Mouse (Mus musculus) olfactory bulb, adult 2 months (tissue): ENCODE results near the gene AI481877. TPM values are rescaled to one million over a fixed set of nuclear protein-coding genes. Genes with fewer than 3 reads are reported as not detected.
A peak's percentile ranks its signal among the peaks of the same experiment; 100 is the strongest.

Source experiments
- H3K27ac ChIP-seq: fragments of 200-500 bp; 2 replicates; pipeline ENCODE4 v1.5.1; 2012; ENCODE audit warnings: low read depth, low read length; ENCODE audit not compliant: insufficient read depth
- H3K4me1 ChIP-seq: fragments of 200-500 bp; 2 replicates; pipeline ENCODE4 v1.6.1; 2012; ENCODE audit warnings: low read length; ENCODE audit not compliant: control insufficient read depth, insufficient read depth
- H3K4me3 ChIP-seq: fragments of 200-500 bp; 2 replicates; pipeline ENCODE4 v1.5.1; 2012; ENCODE audit warnings: mild to moderate bottlenecking, low read depth, low read length, moderate library complexity; ENCODE audit not compliant: insufficient read depth
- CTCF ChIP-seq: fragments of 200-500 bp; IDR thresholded peaks from 2 replicates; pipeline ENCODE4 v1.5.1; 2012; ENCODE audit warnings: low read depth, mild to moderate bottlenecking, low read length, moderate library complexity; ENCODE audit not compliant: insufficient read depth
- POLR2A ChIP-seq: fragments of 200-500 bp; IDR thresholded peaks from 2 replicates; pipeline ENCODE4 v1.6.1; 2012; ENCODE audit warnings: mild to moderate bottlenecking, low read depth, low read length, moderate library complexity; ENCODE audit not compliant: insufficient read depth
- WGBS: fragments of 180-500 bp; shearing (Covaris S2); methylation state at CpG from one replicate; pipeline ENCODE4 v1.1.7; 2018; 5-methylcytosine and 5-hydroxymethylcytosine counted together
- polyA plus RNA-seq: library from polyadenylated mRNA; stranded (reverse); fragments of >200 nt; gene quantifications from 2 replicates; pipeline ENCODE4 v1.2.4, GENCODE M21; 2012; ENCODE audit warnings: low replicate concordance; ENCODE audit not compliant: missing spikeins, insufficient read depth, insufficient read length

AI481877 gene
- polyA plus RNA-seq, 1 experiment = not detected

- Histone ChIP-seq H3K4me3 (no peak overlapping the region), H3K27ac (no peak overlapping the region), H3K4me1 (peaks cover 11% of the 10 kb centered on the region)
- whole genome bisulfite sequencing = 81% methylated on average over 11 of the region's 11 CpGs
- TF ChIP-seq CTCF (no peak), POLR2A (no peak)
Observed at GRCm38 (mm10) chr4:59040397-59041287, 98.1 kb downstream of the AI481877 start.

- peaks cover 14% of the 10 kb centered on the region for H3K4me1 ChIP-seq
- no peak overlapping the region for H3K4me3 ChIP-seq
- WGBS = 96% methylated on average over 3 of the region's 3 CpGs
- TF ChIP-seq CTCF = no peak
- no peak for TF ChIP-seq POLR2A
- H3K27ac ChIP-seq = no peak overlapping the region
Observed at GRCm38 (mm10) chr4:59037525-59037924, 101.3 kb downstream of the AI481877 start.

GRCm38 (mm10) chr4:59036490-59037127 is 102.2 kb downstream of the AI481877 start:
- TF ChIP-seq CTCF = peak; percentile 40; the same call in 1 of the 2 replicates
- TF ChIP-seq POLR2A = no peak
- Histone ChIP-seq H3K27ac (no peak overlapping the region), H3K4me1 (peaks cover 14% of the 10 kb centered on the region), H3K4me3 (peak overlapping the region; percentile 12; the same call in 1 of the 2 replicates)
- WGBS = 46% methylated on average over 13 of the region's 13 CpGs

- WGBS = 43% methylated on average over 18 of the region's 18 CpGs
- Histone ChIP-seq H3K4me3 (peak overlapping the region; percentile 93), H3K27ac (peak overlapping the region; percentile 89; the same call in 1 of the 2 replicates), H3K4me1 (peaks cover 14% of the 10 kb centered on the region)
- no peak for TF ChIP-seq POLR2A
- no peak for TF ChIP-seq CTCF
Observed at GRCm38 (mm10) chr4:59035786-59036350, 102.9 kb downstream of the AI481877 start.

- TF ChIP-seq CTCF (no peak), POLR2A (peak; percentile 57)
- WGBS = 9% methylated on average over 76 of the region's 76 CpGs
- H3K4me1 ChIP-seq = peaks cover 14% of the 10 kb centered on the region
- H3K27ac ChIP-seq = peak within 1 kb of the TSS; percentile 89
- peak within 1 kb of the TSS; percentile 93 for H3K4me3 ChIP-seq
Observed at GRCm38 (mm10) chr4:59034918-59035785, 103.6 kb downstream of the AI481877 start, which contains the start of gene Gng10. Gene Gng10 (plus strand): TSS chr4:59035088.

- WGBS = 55% methylated on average over 10 of the region's 10 CpGs
- Histone ChIP-seq H3K27ac (no peak overlapping the region), H3K4me1 (peaks cover 14% of the 10 kb centered on the region), H3K4me3 (peak overlapping the region; percentile 93; the same call in 1 of the 2 replicates)
- TF ChIP-seq CTCF = no peak
- no peak for TF ChIP-seq POLR2A
Observed at GRCm38 (mm10) chr4:59034325-59034917, 104.4 kb downstream of the AI481877 start.

- TF ChIP-seq CTCF (no peak), POLR2A (no peak)
- WGBS = 89% methylated on average over 2 of the region's 2 CpGs
- Histone ChIP-seq H3K4me1 (peaks cover 5% of the 10 kb centered on the region; the same call in 1 of the 2 replicates), H3K27ac (no peak overlapping the region), H3K4me3 (no peak overlapping the region)
Observed at GRCm38 (mm10) chr4:59016922-59017321, 121.9 kb downstream of the AI481877 start.

- no peak overlapping the region for H3K4me3 ChIP-seq
- TF ChIP-seq CTCF = no peak
- no peak for TF ChIP-seq POLR2A
- 84% methylated on average over 3 of the region's 3 CpGs for WGBS
- H3K4me1 ChIP-seq = peaks cover 8% of the 10 kb centered on the region
- H3K27ac ChIP-seq = no peak overlapping the region
Observed at GRCm38 (mm10) chr4:59015181-59015580, 123.6 kb downstream of the AI481877 start.
